Mouse (Mus musculus): Measurements from ENCODE around the gene Tbcc.
"Not testable (repeated sequence)": the region's sequence is repeated elsewhere in the genome, so short reads cannot be mapped to it uniquely, and the experiment has no call there.

The Tbcc gene

GRCm38 (mm10) chr17:46890116-46890815 is at the start of gene Tbcc:
Gene Tbcc (plus strand): TSS chr17:46890684.
- peak; percentile 91 for DNase-seq (ENCODE audit: low spot score)

- no peak for DNase-seq (ENCODE audit: low spot score)
These were observed 47.5 kb upstream of the Tbcc start for GRCm38 (mm10) chr17:46843022-46843421.

GRCm38 (mm10) chr17:46843716-46844115 is 46.8 kb upstream of the Tbcc start:
- DNase-seq (ENCODE audit: low spot score) = no peak

GRCm38 (mm10) chr17:46844811-46845210 is 45.7 kb upstream of the Tbcc start:
- DNase-seq (ENCODE audit: low spot score) = no peak

GRCm38 (mm10) chr17:46845262-46845661 is 45.2 kb upstream of the Tbcc start:
- no peak for DNase-seq (ENCODE audit: low spot score)

GRCm38 (mm10) chr17:46846573-46846972 is 43.9 kb upstream of the Tbcc start:
- not testable (repeated sequence) for DNase-seq (ENCODE audit: low spot score)

GRCm38 (mm10) chr17:46847206-46847605 is 43.3 kb upstream of the Tbcc start:
- DNase-seq (ENCODE audit: low spot score) = no peak

- no peak for DNase-seq (ENCODE audit: low spot score)
These were observed 37.8 kb upstream of the Tbcc start for GRCm38 (mm10) chr17:46852725-46853124.

GRCm38 (mm10) chr17:46853281-46853680 is 37.2 kb upstream of the Tbcc start:
- DNase-seq (ENCODE audit: low spot score) = no peak

GRCm38 (mm10) chr17:46854096-46854495 is 36.4 kb upstream of the Tbcc start:
- no peak for DNase-seq (ENCODE audit: low spot score)

- no peak for DNase-seq (ENCODE audit: low spot score)
These were observed 35.8 kb upstream of the Tbcc start for GRCm38 (mm10) chr17:46854640-46855110.

- no peak for DNase-seq (ENCODE audit: low spot score)
These were observed 35.0 kb upstream of the Tbcc start for GRCm38 (mm10) chr17:46855328-46856106.

- no peak for DNase-seq (ENCODE audit: low spot score)
These were observed 34.4 kb upstream of the Tbcc start for GRCm38 (mm10) chr17:46856107-46856388.

GRCm38 (mm10) chr17:46856471-46857360 is 33.8 kb upstream of the Tbcc start:
- DNase-seq (ENCODE audit: low spot score) = peak; percentile 62

GRCm38 (mm10) chr17:46857361-46857902 is 33.1 kb upstream of the Tbcc start:
- DNase-seq (ENCODE audit: low spot score) = peak; percentile 71

- DNase-seq (ENCODE audit: low spot score) = peak; percentile 65
These were observed 32.4 kb upstream of the Tbcc start, which contains the start of gene Bicral for GRCm38 (mm10) chr17:46857903-46858748. Gene Bicral (minus strand): TSS chr17:46858482.

GRCm38 (mm10) chr17:46858749-46859444 is 31.6 kb upstream of the Tbcc start:
- DNase-seq (ENCODE audit: low spot score) = no peak

GRCm38 (mm10) chr17:46860120-46860519 is 30.4 kb upstream of the Tbcc start:
- no peak for DNase-seq (ENCODE audit: low spot score)

GRCm38 (mm10) chr17:46864566-46865195 is 25.8 kb upstream of the Tbcc start:
- no peak for DNase-seq (ENCODE audit: low spot score)

GRCm38 (mm10) chr17:46866836-46867235 is 23.6 kb upstream of the Tbcc start:
- DNase-seq (ENCODE audit: low spot score) = no peak

All from ovary, postnatal 10 days (tissue).